Mouse (Mus musculus): ENCODE measurements around the gene Mapk9.

Mapk9 gene

GRCm38 (mm10) chr11:49893806-49894205 lies 47.3 kb downstream of the Mapk9 start:
- no peak for DNase-seq (ENCODE audit: low spot score)

DNA sequence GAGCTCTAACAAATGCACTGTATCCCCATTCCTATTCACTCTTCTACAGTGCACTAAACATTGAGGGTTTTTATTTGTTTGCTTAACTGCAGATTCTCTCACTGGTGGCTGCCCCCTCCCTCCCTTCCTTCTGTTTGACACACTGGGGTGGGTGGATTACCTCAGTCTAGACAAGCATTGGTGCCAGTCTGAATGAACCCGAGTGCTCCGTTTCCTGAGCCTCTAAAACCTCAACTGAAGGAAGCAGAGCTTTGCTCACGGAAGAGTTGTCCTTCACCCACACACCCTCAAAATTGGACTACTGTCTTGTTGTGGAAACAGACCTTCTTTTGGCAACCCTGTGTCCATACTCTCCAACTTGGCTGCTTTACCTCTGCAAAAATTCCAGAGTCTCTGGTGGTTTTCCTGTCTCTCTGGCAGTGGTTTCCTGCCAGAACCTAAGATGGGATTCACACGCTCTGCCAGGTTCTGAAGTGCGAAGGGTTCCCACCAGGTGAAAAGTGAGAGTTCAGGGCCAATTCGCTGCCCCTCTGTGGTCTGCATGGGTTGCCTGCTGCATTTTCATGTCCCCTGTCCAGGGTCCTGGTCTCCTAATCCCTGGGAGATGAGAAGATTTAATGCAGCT lies 49.5 kb downstream of the Mapk9 start:
- no peak for DNase-seq (ENCODE audit: low spot score)

- DNase-seq (ENCODE audit: low spot score), result no peak
Observed at GRCm38 (mm10) chr11:49900043-49900442, 53.5 kb downstream of the Mapk9 start.

DNA sequence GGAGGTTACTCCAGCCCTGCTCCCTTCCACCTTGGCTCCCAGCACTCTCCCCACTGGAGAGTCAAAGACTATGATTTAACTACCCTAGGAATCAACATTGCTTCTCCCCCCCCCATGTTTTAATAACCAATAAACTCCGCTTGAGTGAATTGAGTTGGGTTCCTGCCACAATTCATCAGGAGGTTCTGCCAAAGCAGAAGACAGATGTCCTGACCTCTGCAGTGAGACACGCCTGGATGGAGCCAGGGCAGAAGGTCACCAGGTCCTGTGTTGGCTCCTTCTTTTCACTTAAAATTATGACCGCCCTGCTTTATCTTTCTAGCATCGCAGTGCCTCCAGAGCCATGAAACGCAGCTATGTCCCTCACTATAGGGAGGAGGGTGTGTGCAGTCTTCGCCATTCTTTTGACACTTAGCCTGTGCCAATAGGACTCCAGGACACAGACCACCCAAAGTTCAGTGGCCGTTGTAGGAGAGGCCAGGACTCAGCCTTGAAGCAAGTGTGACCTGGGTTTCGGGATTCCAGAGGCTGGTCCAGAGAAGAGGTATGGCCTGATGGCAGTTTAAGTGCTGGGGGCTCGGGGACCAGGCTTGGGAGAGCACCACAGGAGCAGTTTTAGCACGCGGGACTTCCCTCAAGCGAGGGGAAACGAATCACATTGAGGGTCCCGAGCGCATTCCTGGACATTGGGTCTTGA lies 54.6 kb downstream of the Mapk9 start:
- DNase-seq (ENCODE audit: low spot score), result no peak

DNA sequence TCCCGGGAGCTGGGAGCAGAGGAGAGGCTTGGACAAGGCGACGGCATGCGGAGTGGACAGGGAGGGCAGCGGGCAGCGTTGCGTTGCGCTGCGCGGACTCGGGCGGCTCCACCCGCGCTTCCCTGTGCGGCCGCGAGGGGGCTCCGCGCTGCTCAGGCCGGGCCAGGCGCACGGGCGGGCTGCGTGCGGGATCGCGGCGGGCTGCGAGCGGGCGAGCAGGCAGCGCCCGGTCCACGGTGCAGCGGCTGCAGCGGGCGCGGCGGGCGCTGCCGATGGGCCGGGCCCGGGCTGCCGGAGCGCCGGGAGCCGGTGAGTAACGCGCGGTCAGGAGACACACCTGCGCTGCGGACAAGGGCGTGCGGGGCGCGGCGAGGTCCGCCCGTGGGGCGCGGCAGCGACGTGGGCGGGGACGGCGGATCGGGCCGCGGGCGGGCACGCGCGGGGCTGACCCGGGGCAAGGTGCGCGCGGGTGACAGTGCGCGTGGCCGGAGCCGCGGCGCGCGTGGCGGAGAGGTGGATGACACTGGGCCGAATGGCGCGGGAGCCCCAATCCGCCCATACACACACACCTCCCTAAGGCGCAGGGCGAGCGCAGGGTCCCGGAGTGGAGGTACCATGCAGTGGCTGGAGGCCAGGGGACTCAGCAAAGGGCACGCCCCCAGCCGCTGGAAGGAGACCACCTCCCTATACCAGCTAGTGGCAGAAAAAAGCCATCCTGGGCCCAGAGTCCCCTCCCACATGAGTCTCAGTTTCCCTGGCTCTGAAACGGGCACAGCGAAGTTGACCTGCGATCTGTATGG lies 55.3 kb downstream of the Mapk9 start, which contains the start of gene Rasgef1c:
Gene Rasgef1c (plus strand): TSS at position 177 of the 800 bp plus-strand sequence.
- DNase-seq (ENCODE audit: low spot score), result peak; percentile 90

DNA sequence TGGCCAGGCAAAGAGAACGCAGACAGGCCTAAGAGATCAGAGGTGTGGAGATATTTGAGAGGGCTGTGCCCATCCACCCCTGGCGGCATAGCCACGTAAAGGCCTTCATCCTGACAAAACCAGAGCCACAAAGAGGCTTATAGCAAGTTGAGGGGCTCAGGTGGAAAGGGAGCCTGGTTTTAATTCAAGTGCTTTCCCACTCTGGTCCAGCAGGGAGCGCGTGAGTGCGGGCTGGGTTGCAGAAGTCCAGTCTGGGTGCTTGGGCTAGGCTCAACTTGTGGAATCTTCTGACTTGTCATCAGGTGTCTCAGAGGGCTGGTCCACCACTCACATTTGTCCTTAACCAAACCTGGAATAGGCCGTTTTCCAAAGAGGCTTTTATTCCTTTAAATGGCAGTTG lies 56.8 kb downstream of the Mapk9 start:
- peak; percentile 91 for DNase-seq (ENCODE audit: low spot score)

DNA sequence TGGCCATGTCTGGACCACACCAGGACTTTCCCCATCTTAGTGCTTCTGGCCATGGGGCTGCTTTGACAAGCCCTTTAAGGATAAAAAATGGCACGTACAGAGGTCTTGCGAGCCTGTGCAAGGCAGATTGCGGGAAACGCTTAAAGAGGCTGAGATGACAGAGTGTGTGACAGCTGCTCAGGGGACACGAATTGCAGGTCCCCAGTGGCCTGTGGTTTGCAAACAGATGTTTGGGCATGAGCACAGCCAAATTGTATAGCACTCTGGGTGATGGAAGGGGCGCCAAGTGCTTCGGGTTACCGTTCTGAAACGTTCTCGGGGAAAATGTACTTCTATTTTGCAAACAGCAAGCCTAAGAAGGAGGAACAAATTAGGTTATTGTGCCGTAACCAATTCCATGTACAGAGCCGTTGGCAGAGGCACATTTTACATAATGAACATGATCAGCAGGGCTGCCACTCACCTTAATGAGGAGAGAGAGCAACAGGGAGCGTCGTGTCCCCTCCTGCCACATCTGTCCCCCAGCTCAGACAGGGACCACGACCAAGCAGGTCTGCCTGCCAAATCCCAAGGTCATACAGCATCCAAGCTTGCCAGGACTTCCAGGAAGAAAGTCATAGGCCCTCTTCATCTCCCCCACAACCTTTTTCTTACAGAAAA lies 72.1 kb downstream of the Mapk9 start:
- peak; percentile 35 for DNase-seq (ENCODE audit: low spot score)

- peak; percentile 32 for DNase-seq (ENCODE audit: low spot score)
Observed at GRCm38 (mm10) chr11:49919304-49919703, 72.8 kb downstream of the Mapk9 start.

- DNase-seq (ENCODE audit: low spot score), result no peak
Observed at GRCm38 (mm10) chr11:49923539-49923938, 77.0 kb downstream of the Mapk9 start.

GRCm38 (mm10) chr11:49926183-49926582 lies 79.6 kb downstream of the Mapk9 start:
- DNase-seq (ENCODE audit: low spot score), result no peak

- DNase-seq (ENCODE audit: low spot score), result no peak
Observed at GRCm38 (mm10) chr11:49927169-49927568, 80.6 kb downstream of the Mapk9 start.

- DNase-seq (ENCODE audit: low spot score), result no peak
Observed at GRCm38 (mm10) chr11:49927670-49928069, 81.1 kb downstream of the Mapk9 start.

GRCm38 (mm10) chr11:49931037-49931625 lies 84.6 kb downstream of the Mapk9 start:
- no peak for DNase-seq (ENCODE audit: low spot score)

- no peak for DNase-seq (ENCODE audit: low spot score)
Observed at GRCm38 (mm10) chr11:49931853-49932252, 85.3 kb downstream of the Mapk9 start.

- no peak for DNase-seq (ENCODE audit: low spot score)
Observed at GRCm38 (mm10) chr11:49933811-49934210, 87.3 kb downstream of the Mapk9 start.

DNA sequence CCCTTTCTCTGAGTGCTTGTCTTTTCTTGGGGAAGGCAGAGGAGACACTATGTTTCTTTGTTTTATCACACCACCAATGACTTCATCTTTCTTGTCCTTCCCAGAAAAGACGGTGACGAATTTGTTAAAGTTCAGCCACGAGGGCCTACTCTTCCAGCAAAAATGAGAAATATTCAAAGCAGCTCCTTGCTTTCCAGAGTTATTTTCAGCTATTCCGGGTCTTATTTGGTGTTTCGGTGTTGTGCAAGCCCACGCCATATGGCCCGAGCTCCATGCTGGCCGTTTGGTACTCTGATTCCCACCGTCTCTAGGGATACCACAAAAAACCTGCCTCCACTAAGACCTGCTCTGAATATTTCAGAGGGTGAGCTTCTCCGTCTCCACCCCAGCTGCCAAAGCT lies 87.8 kb downstream of the Mapk9 start:
- DNase-seq (ENCODE audit: low spot score), result no peak

Data from testis, postnatal 10 days (tissue).